ENCODE assay signal across 9 mouse cellular contexts in the genomic region with DNA sequence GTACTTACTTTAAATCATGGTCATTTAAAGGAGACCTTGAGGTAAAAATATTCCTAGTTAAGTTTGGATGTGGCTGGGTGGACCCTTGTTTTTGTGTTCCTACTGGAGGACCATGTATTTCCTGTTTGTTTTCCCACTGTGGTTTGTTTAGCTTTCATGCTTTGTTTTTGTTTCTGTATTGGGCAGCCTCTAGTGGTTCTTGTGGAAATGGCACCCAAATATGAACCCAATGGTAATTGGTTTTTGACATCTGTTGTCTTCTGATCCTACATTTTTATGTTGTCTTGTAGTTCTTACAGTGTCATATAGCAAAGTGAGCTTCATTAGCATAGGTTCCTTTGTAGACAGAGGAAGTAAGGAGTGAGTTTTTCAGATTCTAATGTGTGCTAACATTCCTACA.
DNase-seq lines count a peak whose midpoint lies in the region; ATAC-seq lines count a peak whose summit lies in the region.
"Had no signal": no experiment of that assay in that cellular context is flagged by ENCODE, and none has a peak within 500 bp of the region (broad histone marks: within the 10 kb centered on the region; RNA-seq: fewer than 3 reads in every experiment).

No protein-coding gene starts in this region.

- no peak overlapping the region for H3K27ac ChIP-seq in kidney, embryonic 15.5 days
- no peak overlapping the region for H3K27ac ChIP-seq in hindbrain, embryonic 10.5 days
- H3K27ac ChIP-seq: macrophage had no signal

- H3K4me3 ChIP-seq in kidney, embryonic 15.5 days (replicated peaks) = no peak overlapping the region
- H3K4me3 ChIP-seq in hindbrain, embryonic 10.5 days = no peak overlapping the region

- H3K9me3 ChIP-seq in kidney, embryonic 15.5 days (replicated peaks) = no peaks in the 10 kb centered on the region
- H3K9me3 ChIP-seq in hindbrain, embryonic 10.5 days = no peaks in the 10 kb centered on the region

- H3K36me3 ChIP-seq in kidney, embryonic 15.5 days = no peaks in the 10 kb centered on the region
- H3K36me3 ChIP-seq in hindbrain, embryonic 10.5 days = no peaks in the 10 kb centered on the region

- no peak overlapping the region for H3K9ac ChIP-seq in kidney, embryonic 15.5 days

- no peaks in the 10 kb centered on the region for H3K27me3 ChIP-seq in kidney, embryonic 15.5 days
- H3K27me3 ChIP-seq in hindbrain, embryonic 10.5 days (ENCODE audit: insufficient read depth, poor library complexity, severe bottlenecking) = no peaks in the 10 kb centered on the region

- peak; percentile 3 to 4 for DNase-seq in kidney, adult 8-10 months
- peak; percentile 49 for DNase-seq in CD4-positive, CD25-positive, alpha-beta regulatory T cell, adult 2 months (ENCODE audit: low read depth, low spot score)
- peak; percentile 21 for DNase-seq in Muller cell, postnatal 12 days (ENCODE audit: inconsistent ontology term)
- DNase-seq in ovary, adult 18-20 months (ENCODE audit: low spot score) = no peak
- no peak for DNase-seq in adrenal gland, adult 2 months
- DNase-seq in hindbrain, embryonic 10.5 days (ENCODE audit: low spot score) = no peak

- no peak for ATAC-seq in kidney, embryonic 15.5 days (replicated peaks; ENCODE audit: low FRiP score)
- ATAC-seq in inflammation-experienced regulatory T-cells, adult 6 months = peak; percentile 74

- H3K4me2 ChIP-seq in kidney, embryonic 15.5 days = no peak overlapping the region

- H3K4me1 ChIP-seq in kidney, embryonic 15.5 days = no peaks in the 10 kb centered on the region
- 0 out of 2 replicates have a peak, but pooled peaks cover 2% of the 10 kb centered on the region for H3K4me1 ChIP-seq in hindbrain, embryonic 10.5 days (replicated peaks)

Comparison
In these comparisons a context has a peak if more than half of its experiments do, and no peak if none do; other contexts are left out.
1. DNase-seq: peak in kidney, adult 8-10 months (2 of 2), CD4-positive, CD25-positive, alpha-beta regulatory T cell, adult 2 months (single experiment) and Muller cell, postnatal 12 days (single experiment); none in ovary, adult 18-20 months (single experiment), adrenal gland, adult 2 months (single experiment) and hindbrain, embryonic 10.5 days (single experiment).